Comparison of ENCODE assay signal across 8 mouse cellular contexts in the genomic region with DNA sequence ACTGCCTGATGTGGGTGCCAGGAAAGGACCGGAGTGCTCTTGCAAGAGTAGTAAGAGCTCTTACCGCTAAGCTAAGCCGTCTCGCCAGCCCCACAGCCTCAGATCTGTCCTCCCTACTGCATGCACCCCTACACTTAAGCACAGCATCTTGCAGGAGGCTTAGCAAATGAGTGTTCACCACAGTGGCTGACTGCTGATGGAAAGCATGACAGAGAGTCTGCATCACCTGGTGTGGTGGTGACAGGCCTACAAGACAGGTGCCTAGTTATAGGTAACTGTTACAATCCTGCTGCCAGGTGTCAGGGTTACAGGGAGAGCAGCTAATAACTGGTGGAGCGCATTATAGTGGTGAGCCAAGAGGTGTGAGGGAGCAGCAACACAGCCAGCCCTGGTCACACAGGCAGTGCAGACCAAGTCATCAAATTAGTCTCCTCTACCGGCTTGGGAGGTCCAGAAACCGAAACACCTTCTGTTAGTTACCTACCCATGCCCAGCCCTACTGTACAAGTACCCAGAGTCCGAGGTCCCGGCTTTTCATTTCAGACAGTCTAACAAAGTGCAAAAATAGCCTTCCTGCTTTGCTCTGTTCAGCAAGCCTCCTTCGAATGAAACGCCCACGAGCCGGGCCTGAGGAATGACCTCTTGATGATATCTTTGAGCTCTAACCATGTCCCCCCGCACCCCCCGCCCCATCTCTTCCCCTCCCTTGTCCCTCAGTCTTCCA. TPM values are rescaled to one million over a fixed set of nuclear protein-coding genes. Genes with fewer than 3 reads are reported as not detected.
DNase-seq lines count a peak whose midpoint lies in the region; ATAC-seq and TF ChIP-seq lines count a peak whose summit lies in the region.

No protein-coding gene starts in this region.

- peak overlapping the region; percentile 92 for H3K9ac ChIP-seq in midbrain, embryonic 12.5 days (replicated peaks)

- H3K27me3 ChIP-seq in heart, embryonic 10.5 days (ENCODE audit: insufficient read depth, poor library complexity, severe bottlenecking), result no peaks in the 10 kb centered on the region
- H3K27me3 ChIP-seq in midbrain, embryonic 12.5 days, result no peaks in the 10 kb centered on the region

- H3K4me2 ChIP-seq in midbrain, embryonic 12.5 days (replicated peaks), result peak overlapping the region; percentile 90

- H3K4me1 ChIP-seq in heart, embryonic 10.5 days, result peaks cover 74% of the 10 kb centered on the region
- H3K4me1 ChIP-seq in midbrain, embryonic 12.5 days, result peaks cover 45% of the 10 kb centered on the region

- 14% methylated on average over 15 of the region's 15 CpGs for WGBS in heart, embryonic 10.5 days
- WGBS in midbrain, embryonic 12.5 days, result 12% methylated on average over 15 of the region's 15 CpGs

- H3K4me3 ChIP-seq in heart, embryonic 10.5 days, result peak overlapping the region; percentile 87
- H3K4me3 ChIP-seq in midbrain, embryonic 12.5 days, result peak overlapping the region; percentile 77

- TF ChIP-seq POLR2A in brain, embryonic 14.5 days (IDR thresholded peaks at IDR 0.05; ENCODE audit: borderline replicate concordance, extremely low read depth, insufficient read depth, insufficient read length, poor library complexity, severe bottlenecking), result no peak

- intact Hi-C loops in heart, postnatal 36 days (cut with DNase I), result no loop called here

- no peaks in the 10 kb centered on the region; the same call in 1 of the 2 replicates for H3K36me3 ChIP-seq in heart, embryonic 10.5 days
- H3K36me3 ChIP-seq in midbrain, embryonic 12.5 days, result no peaks in the 10 kb centered on the region

- no peak for TF ChIP-seq CTCF in brain, embryonic 14.5 days (IDR thresholded peaks at IDR 0.05; ENCODE audit: borderline replicate concordance, extremely low read depth, insufficient read depth, insufficient read length)

- no peak for DNase-seq in heart, embryonic 10.5 days (ENCODE audit: low spot score)
- DNase-seq in heart, postnatal 36 days, result no peak
- peak; percentile 86 for DNase-seq in brain, embryonic 14.5 days (ENCODE audit: low read depth)
- peak; percentile 52 for DNase-seq in induced T-regulatory cell, adult 2 months (ENCODE audit: low read depth)
- no peak for DNase-seq in layer of hippocampus, adult 9-10 months (ENCODE audit: low spot score)
- DNase-seq in cerebellum, postnatal 36 days, result no peak
- DNase-seq in cerebellum, postnatal 25 days, result no peak

- no peaks in the 10 kb centered on the region for H3K9me3 ChIP-seq in heart, embryonic 10.5 days
- H3K9me3 ChIP-seq in midbrain, embryonic 12.5 days, result no peaks in the 10 kb centered on the region

- H3K27ac ChIP-seq in heart, embryonic 10.5 days, result peak overlapping the region; percentile 97
- H3K27ac ChIP-seq in midbrain, embryonic 12.5 days (replicated peaks), result peak overlapping the region; percentile 90

- ATAC-seq in midbrain, embryonic 12.5 days (ENCODE audit: low FRiP score, low read depth), result peak; percentile 17; the same call in 1 of the 2 replicates

RNA-seq across cellular contexts. Expression of gene Fam129b, which starts 0.8 kb away (rescaled TPM):
- 47.1 and 55.5 TPM in 2 replicates for polyA plus RNA-seq in heart, embryonic 10.5 days (2016; fragmentation: Nextera tagmentation; extraction: Ambion mirVana)
- total RNA-seq in heart, postnatal 36 days (2021), result 10 to 100 TPM; 22.5 to 26.9 TPM
- polyA plus RNA-seq in brain, embryonic 14.5 days (2012; rRNA removed), result 40.2 and 47.0 TPM in 2 replicates
- polyA plus RNA-seq in midbrain, embryonic 12.5 days (2016; fragmentation: Nextera tagmentation; extraction: Ambion mirVana), result 27.0 and 29.1 TPM in 2 replicates

RNA-seq across cellular contexts. Expression of gene Stxbp1, which starts 28.1 kb away (rescaled TPM):
- polyA plus RNA-seq in heart, embryonic 10.5 days (2016; fragmentation: Nextera tagmentation; extraction: Ambion mirVana), result 19.1 and 21.6 TPM in 2 replicates
- total RNA-seq in heart, postnatal 36 days (2021), result 10 to 100 TPM; 10.1 to 14.3 TPM
- polyA plus RNA-seq in brain, embryonic 14.5 days (2012; rRNA removed), result 170 and 238 TPM in 2 replicates
- 80.3 and 83.2 TPM in 2 replicates for polyA plus RNA-seq in midbrain, embryonic 12.5 days (2016; fragmentation: Nextera tagmentation; extraction: Ambion mirVana)

Comparison
In these comparisons a context has a peak if more than half of its experiments do, and no peak if none do; other contexts are left out.
1. DNase-seq: peak in brain, embryonic 14.5 days (single experiment) and induced T-regulatory cell, adult 2 months (single experiment); none in heart, embryonic 10.5 days (single experiment), heart, postnatal 36 days (0 of 2), layer of hippocampus, adult 9-10 months (single experiment), cerebellum, postnatal 36 days (0 of 2) and cerebellum, postnatal 25 days (0 of 2).